Mouse (Mus musculus) CD4-positive, CD25-positive, alpha-beta regulatory T cell, adult 4 months (primary cell): ENCODE measurements around the gene Adad2. TPM values are rescaled to one million over a fixed set of nuclear protein-coding genes. Genes with fewer than 3 reads are reported as not detected.

Source experiments
- ATAC-seq: one replicate; pipeline ENCODE4 v1.8.0; 2017
- polyA plus RNA-seq, 2 experiments: library from polyadenylated mRNA; unstranded; fragments of 100-300 nt; shearing (Covaris generic); gene quantifications; one replicate each; pipeline ENCODE4 v1.2.1; 2017

The Adad2 gene
- polyA plus RNA-seq: not detected

DNA sequence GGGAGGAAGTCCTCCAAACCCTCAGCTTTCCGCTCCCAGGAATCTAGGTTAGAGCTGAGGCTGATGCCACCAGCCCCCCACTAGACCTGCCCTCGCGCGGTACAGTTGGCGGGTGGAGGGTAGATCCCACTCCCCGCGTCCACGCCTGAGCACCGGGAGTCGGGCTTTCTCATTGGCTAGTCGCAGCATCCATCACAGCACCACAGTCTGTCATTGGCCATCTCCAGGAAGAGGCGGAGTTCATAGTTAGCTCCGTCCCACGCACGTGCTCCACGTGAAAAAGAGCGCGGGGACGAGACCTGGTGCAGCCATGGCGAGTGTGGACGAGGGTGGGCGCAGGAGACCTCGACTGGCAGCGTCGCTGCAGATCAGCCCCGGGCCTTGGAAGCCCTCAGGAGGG lies at the start of gene Adad2:
TSS of gene Adad2 (plus strand) at position 277 of the 400 bp plus-strand sequence.
- ATAC-seq: no peak

DNA sequence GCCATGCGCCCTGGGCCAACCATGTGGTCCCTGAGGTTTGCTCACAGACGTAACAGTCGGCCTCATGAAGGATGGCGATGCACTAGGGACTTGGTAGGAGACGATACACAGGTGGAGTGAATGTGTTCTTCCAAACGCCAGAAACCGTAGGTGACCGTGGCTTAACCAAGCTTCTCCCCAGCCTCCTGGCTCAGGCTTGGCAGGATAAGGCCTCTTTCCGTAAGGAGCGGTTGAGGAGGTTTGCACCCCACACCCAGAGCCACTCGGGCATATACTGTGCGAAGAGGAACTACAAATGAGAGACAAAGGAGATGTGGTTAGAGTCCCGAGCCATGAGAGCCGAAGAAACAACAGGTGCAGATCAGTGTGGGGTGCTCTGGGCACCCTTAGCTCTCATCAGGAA lies 48.7 kb upstream of the Adad2 start:
- ATAC-seq: no peak

DNA sequence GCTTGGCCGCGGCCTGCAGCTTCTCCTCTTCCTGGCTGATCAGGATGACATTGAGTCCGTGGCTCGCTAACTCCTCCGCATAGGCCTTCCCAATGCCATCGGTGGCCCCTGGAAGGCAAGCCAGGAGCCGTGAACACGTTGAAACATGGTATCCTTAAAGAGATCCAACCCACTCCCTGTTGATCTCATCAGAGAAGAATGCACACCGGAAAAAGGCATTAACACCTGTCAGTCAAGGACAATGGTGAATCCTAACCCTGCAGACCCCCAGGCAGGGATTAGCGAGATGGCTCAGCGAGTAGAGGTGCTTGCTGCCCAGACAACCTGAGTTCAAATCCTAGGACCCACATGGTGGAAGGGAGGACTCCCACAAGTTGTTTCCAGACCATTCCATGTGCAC lies 46.2 kb upstream of the Adad2 start:
- no peak for ATAC-seq

DNA sequence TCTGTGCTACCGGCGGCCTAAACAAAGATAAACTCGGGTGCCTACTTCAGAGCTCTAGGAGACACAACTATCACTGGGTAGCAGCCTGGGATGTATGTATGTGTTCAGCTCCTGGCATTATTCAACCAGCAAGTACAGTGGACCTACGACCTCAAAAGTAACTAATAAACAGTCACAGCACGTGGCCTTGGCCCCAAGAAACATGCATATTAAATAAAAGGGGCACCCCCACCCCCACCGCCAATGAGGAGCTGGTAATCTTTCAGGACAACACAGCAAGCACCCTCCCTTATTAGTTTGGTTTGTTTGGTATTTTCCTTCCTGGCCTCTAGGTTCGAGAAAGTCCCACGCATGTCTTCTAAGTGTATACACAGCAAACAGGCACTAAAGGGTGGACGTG lies 44.3 kb upstream of the Adad2 start:
- ATAC-seq: no peak

DNA sequence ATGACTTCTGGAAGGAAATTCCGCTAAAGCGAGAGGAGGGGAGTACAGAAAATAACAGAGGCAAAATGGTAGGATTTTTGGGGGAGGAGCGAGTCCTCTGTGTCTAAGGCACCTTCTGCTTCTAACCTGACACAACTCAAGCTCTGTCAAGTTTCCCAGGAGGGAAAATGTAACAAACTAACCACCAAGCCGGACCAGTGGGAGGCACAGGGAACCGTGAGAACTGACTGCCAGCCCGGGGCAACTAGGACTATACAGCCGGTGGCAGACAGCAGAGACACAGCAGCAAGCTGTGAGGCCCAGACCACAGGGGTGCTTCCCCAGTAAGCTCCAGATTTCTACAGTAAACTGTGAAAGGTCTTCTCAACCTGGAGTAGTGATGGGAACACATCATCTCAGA lies 43.6 kb upstream of the Adad2 start:
- peak; percentile 38 for ATAC-seq

DNA sequence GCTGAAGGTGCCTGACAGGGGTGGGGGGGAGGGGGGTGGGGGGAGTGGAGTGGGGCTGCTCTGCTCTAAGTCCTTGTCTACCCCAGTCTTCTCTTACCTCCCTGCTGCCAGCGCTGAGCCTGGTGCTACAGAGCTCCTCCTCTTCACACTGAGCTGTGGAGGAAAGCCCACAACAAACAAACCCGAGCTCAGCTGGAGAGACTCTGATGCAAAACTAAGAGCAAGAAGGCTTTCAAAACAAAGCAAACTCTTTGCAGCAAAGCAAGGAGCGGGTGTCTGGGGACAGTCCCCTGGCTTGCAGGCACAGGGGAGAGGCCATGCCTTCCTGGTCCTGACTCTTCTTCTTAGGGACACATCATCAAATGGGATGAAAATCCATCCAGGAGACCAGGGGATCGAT lies 42.7 kb upstream of the Adad2 start:
- peak; percentile 78 for ATAC-seq

DNA sequence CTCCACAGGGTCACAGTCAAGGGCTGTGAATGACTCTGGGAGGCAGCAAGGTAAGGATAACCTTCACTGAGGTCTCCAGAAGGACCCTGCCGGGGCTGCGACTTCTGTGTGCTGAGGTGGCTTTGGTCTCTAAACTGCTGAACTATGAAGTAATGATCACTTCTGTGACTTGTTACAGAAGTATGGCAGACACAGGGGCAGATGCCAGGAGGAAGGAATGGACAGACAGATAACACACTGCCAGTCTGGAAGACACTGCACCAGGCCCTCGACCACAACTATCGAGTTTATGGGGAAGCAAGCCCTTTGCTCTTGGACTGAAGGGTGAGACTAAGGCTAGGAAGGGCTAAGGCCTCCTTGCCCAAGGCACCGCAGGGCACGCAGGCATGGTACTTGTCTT lies 41.4 kb upstream of the Adad2 start:
- ATAC-seq: no peak

DNA sequence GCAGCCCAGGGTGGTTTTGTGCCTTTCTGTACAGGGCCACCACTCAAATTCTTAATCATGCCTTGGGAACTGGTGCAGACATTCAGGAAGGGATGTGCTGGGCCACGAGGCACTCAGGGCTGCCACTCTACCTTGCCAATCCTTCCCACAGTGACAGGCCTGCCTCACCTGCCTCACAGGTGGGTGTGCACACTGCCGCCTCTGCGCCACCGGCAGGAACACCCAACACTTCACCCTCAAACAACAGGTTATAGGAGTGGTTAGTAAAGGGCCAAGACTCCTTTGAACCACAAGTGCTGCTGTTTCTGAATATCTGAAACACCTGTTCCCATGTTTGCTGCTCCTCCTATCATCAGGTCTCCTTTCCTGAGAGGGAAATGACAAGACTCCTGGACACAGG lies 40.1 kb upstream of the Adad2 start:
- ATAC-seq: no peak

DNA sequence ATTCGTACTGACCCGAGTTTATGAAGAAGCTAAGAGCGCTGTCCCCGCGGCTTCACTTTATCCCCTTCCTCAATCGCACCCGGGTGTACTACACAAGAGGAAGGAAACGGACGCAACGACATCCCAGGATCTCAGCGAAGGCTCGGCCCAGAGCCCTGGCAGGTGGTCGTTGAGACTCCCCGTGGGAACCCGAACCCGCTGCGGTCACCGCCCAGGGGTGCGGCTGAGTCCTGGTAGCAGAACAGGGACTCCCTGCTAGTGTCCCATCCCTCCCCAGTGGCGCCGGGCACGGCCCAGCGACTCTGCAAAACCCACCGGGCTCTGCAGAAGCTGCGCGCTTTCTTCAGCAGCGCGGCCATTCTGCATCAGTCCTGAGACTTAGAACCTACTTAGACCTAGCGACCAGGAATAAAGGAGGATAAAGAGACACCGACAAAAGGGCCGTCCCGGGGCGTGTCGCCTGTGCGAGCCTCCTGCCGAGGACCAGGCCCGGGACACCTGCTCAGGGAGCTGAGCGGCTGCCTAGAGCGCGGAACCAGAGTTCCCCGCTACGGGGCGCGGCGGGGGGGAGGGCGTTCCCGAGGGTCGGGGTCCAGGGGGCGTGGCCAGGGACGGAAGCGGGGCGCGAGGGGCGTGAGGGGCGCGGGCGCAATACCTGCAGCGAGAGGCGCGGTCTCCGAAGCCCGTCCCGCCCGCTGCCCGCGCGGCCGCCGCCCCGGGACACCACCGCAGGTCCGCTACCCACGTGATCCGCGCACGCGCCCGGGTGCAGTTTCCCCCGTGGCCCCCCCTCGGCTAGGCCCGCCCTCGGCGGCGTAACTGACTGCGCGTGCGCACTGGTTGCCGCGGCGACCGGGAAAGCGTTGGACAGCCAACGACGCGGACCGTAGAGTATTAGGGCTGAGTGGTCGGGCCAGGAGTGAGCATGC lies 37.8 kb upstream of the Adad2 start, which contains the start of the genes Hsdl1 and Dnaaf1:
TSS of gene Hsdl1 (minus strand) at position 747 of the 929 bp plus-strand sequence.
TSS of gene Dnaaf1 (plus strand) at position 799 of the 929 bp plus-strand sequence.
- ATAC-seq: peak; percentile 74

DNA sequence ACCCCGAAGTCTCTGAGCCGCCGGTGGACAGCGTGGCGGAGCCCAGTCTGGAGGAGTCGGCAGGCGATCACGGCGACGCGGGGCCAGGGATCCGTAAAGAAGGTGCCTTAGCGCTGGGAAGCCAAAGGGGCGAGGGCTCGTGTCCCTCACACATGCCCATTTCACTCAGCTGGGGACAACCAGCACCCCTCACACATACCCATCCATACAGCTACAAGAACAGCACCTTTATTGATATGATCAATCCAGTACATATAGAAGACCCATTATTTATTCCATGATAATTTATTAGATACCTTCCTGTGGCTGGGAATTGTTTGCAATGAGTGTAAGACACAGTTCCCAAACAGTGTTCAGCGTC lies 37.2 kb upstream of the Adad2 start:
- no peak for ATAC-seq

DNA sequence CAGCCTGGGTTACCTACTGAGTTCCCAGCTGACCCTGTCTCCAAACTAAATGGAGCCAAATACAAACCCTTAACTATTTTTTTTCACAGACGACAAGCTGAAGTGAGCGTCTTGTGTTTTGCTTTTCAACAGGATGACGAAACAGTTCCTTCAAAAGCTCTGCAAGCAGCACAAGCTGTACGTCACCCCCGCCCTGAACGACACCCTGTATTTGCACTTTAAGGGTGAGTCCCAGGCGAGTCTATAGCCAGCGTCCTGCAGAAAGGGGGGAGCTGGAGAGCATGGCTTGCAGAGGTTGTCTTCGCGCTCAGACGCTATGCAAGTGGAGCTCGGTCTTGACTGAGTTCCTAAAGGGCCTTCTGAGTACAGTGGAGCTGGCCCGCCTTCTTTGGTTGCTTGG lies 33.5 kb upstream of the Adad2 start:
- no peak for ATAC-seq

DNA sequence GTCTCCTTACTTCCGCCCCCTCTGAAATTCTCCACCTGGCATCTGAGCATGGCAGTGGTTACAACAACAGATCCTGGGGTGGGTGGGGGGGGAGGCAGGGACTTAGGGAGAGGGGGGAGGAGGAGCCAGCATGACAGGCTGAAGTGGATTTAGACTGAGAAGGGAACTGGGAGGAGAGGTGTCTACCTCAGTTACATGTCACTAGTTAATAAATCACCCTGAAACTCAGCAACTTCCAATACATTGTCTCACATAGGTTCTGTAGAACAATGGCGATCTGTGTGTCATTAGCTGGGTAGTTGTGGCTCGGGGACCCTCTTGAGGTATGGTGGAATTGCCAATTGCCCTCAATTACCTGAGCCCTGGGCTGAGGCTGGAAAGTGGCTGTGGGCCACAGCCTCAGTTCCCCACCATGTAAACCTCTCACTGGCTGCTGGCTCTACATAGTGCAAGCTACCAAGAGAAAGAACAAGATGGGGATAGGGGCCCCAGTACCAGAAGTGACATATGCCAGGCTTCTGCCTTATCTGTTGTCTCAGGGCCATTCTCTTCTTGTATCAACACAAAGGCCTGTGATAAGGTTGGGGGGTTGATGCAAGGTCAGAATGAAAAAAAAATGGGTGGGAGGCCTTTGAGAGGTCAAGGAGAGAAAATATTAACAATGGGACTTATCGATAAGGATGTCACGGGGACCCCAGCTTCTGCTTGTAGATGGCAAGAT lies 31.9 kb upstream of the Adad2 start:
- ATAC-seq: no peak

DNA sequence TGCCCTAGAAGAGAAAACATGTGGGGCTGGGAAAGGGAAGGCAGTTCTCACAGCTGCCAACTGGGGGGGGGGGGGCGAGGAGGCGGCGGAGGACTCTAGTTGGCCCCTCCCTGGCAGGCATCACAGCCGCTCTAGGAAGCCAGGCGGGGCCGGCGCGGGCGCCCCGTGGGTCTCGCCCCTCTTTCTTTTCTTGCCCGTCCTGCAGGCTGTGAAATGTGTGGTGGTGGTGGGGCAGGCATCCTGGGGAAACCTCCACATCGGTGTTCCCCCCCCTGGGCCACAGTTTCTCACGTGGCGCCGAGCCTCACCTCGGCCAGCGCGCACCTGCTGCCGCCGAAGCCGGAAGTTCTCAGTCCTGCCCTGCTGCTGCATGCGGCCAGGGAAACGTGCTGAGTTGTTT lies 26.6 kb upstream of the Adad2 start:
- ATAC-seq: peak; percentile 92

DNA sequence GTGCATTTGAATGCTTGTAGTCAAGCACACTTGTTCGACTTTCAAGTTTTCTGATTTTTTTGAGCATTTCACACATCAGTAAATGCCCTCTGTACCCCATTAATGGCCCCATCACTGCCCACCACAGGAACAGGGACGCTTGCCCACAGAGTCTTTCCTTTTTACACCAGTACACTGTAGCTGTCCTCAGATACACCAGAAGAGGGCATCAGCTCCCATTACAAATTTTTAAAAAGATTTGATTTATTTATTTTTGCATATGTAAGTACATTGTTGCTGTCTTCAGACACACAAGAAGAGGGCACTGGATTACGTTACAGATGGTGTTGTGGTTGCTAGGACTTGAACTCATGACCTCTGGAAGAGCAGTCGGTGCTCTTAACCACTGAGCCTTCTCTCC lies 24.2 kb upstream of the Adad2 start:
- ATAC-seq: no peak

DNA sequence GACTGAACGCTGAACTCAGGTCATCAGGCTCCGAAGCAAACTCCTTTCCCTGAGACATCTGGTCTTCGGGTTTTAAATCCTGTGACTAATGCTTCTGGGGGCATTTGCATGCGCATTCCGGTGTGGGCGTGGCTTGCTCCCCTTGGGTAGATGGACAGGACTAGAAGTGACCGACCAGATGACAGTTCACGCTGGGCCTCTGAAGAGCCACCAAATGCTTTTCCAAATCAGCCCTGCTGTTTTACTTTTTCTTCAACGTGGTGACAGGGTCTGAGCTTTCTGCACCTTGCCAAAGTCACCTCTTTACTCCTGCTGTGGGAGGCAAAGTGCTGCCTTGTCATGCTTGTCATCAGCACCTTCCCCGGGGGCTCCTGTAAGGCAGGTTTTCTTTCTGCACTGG lies 23.7 kb upstream of the Adad2 start:
- ATAC-seq: no peak

DNA sequence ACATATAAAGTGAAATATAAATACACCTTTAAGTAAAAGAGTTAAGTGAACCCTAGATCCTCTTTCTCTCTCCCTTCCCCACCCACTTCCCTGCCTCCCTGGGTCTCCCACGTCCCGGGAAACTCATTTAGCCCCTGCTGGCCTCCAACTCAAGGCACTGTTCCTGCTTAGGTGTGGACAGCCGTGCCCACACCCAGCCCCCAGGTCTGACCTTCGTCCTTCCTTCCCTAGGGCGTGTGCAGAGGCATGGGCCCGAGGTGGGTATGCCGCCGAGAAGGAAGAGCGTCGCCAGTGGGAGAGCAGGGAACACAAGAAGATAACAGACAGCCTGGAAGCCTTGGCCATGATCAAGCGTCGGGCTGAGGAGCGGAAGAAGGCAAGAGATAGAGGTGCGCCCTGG lies 22.2 kb upstream of the Adad2 start:
- ATAC-seq: no peak

DNA sequence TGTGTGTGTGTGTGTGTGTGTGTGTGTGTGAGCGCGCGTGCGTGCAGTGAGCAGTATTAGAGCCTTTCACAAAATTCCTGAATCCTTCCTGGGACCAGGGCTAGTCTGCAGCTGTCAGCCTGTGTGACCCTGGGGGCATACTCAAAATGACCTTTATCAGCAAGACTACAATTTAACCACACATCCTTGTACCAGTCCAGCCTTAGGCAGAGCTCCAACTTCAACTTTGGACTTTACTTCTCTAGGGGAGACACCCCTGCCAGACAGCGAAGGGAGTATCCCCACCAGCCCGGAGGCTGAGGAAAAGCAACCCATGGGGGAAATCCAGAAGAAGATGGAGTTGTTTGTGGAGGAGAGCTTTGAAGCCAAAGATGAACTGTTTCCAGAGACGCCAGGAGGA lies 21.1 kb upstream of the Adad2 start:
- ATAC-seq: no peak

DNA sequence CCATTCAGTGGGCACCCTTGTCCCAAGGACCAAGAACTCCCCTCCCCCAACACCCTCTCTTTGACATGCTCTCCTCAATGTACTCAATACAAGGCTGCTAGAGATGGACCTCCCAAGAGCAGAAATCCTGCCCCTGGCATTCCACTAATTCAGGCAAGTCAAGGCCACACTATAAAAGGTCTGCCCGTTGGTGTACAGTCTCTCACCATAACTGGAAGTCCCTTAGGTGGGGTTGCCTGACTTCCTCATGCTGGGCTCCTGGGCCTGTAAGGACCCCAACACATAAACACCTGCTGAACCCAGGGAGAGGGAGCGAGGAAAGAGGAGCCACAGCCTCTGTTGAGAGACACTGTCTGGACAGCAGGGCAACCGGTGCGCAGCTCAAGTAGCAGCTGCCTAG lies 8.8 kb upstream of the Adad2 start:
- ATAC-seq: no peak

DNA sequence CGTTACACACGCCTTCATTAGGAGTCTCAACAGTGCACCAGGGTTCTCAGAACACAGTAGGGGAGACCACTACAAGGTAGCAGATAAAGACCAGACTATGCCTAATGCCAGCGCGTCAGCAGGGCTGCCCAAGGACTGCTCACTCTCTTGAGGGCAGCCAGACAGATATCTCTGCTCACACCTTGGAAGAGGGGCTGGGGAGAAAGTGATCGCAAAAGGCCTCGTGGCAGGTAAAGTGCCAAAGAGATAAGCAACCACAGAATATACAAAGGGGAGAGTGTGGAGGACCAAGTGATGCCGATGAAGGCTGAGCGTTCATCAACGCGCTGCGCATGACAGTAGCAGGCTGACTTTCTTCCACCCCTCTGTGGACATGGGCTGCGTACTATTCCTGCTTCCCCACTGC lies 8.1 kb upstream of the Adad2 start:
- ATAC-seq: no peak

DNA sequence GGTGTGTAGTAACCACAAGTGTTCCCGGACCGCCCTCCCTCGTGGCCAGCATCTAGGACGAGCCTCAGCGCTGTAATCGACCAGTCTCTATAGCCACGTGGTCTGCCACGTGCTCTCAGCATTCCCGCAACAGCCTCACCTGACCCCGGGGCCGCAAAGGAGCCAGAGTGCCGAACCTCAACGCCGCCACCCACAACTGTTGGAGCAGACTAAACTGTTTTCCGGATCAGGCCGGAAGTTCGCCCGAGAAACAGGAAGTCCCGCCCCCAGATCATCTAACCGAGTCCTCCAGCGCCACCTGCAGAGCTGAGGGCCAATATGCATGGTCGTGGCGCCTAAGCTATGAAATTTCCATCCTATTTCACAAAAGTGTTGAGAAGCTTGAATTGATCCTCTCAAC lies 7.6 kb upstream of the Adad2 start, which contains the start of gene Taf1c:
TSS of gene Taf1c (minus strand) at position 227 of the 400 bp plus-strand sequence.
- peak; percentile 100 for ATAC-seq

DNA sequence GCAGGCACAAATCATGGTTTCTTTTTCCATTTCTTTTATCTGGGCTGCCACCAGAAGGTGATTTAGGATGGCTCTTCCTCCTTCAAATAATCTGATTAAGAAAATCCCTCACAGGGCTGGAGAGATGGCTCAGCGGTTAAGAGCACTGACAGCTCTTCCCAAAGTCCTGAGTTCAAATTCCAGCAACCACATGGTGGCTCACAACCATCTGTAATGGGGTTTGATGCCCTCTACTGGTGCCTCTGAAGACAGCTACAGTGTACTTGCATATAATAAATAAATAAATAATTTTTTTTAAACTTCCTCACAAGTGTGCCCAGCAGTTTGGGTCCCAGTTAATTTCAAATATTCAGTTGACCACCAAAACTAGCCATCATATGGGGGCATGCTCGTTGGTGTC lies 6.3 kb upstream of the Adad2 start:
- ATAC-seq: no peak

DNA sequence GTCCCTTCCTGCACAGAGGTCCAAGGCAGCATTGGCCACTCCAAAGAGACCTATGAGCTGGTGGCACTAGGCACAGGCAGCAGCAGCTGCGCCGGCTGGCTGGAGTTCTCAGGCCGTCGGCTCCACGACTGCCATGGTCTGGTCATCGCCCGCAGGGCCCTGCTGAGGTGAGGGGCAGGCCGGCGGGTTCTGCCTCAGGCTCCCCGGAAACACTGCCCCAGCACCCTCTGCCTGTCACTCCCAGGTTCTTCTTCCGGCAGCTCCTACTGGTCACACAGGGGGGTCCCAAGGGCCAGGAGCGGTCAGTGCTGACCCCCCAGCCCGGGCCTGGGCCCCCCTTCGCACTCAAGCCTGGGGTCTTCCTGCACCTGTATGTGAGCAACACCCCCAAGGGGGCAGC lies 2.5 kb downstream of the Adad2 start:
- ATAC-seq: no peak

DNA sequence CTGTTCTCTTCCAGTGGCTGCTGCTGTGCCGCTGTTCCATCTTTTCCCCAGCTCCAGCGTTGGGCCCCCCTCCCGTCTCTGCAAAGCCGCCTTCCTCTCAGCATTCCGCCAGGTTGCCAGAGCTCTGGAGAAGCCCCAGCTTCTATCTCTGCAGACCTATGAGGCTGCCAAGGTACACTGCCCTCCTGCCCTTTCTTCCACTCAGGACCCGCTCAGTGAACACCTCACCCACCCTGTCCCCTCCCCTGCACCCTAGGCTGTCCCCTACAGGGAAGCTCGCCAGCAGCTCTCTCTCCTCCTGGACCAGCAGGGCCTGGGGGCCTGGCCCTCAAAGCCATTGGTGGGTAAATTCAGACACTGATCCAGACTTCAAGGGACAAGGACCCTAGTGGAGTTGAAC lies 3.8 kb downstream of the Adad2 start:
- no peak for ATAC-seq

DNA sequence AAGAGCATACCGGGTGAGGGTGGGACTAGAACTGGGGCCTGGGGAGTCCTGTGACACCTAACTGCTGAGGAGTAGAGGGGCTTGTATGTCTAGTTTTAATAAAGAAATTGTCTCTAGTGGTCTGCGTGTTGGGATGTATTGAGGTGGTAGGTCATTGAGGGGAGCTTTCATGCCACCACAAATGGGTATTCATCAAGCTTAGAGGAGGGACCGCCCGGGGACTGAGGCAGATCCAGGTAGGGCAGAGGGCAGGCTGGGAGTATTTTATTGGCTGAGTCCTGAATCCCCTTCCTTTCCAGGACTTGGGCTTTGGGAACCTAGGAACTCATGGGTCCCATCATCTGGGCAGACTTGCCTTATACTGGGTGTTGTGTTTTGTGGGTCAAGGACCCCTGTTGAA lies 4.3 kb downstream of the Adad2 start:
- no peak for ATAC-seq
